Mouse (Mus musculus): Measurements from ENCODE around the gene Zan. TPM values are rescaled to one million over a fixed set of nuclear protein-coding genes. Genes with fewer than 3 reads are reported as not detected.

Zan gene
- polyA plus RNA-seq, 1 experiment from 2014 or later = 0.11 TPM

DNA sequence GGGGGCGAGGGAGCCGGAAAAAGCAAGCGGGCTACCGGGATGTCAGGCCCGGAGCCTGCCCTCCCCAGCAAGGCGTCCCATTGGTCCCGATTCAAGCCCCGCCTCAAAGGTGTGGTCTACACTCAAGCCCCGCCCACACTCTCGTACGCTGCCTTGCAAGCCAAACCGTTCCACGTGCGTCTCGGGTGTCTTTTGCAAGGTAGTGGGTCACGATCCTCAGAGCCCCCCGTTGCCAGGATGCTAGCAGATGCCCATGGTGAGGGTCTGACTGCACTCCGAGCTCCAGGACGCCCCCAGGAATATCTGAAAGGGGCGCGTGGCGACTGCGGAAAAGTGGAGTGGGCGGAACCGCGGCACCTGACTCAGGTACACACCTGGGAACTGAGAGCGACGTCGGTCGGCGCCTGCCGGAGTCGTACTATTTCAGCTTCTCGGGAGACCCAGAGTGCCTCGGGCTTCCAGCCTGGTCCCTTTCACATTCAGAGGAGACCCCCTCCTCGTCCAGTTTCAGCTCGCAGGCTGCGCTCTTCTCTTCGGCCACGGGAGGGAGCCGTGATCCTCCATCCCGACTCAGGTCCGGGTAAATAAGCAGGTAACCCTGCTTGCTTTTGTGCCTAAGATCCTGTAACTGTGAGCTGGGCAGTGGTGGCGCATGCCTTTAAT, 143.2 kb downstream of the Zan start, which contains the start of gene Slc12a9:
TSS of gene Slc12a9 (minus strand) at position 86 of the 663 bp plus-strand sequence.
- H3K9me3 ChIP-seq (ENCODE audit: control insufficient read depth, low read length) = no peaks in the 10 kb centered on the region
- H3K27me3 ChIP-seq (ENCODE audit: control insufficient read depth, insufficient read depth, low read length) = no peaks in the 10 kb centered on the region
- peak; percentile 94 for DNase-seq (ENCODE audit: low spot score)
- H3K4me2 ChIP-seq (ENCODE audit: low read depth, low read length, severe bottlenecking) = peak within 1 kb of the TSS; percentile 96
- H3K36me3 ChIP-seq (ENCODE audit: control insufficient read depth, insufficient read depth, low read length) = no peaks in the 10 kb centered on the region
- peaks cover 2% of the 10 kb centered on the region; the same call in 1 of the 2 replicates for H3K4me1 ChIP-seq (replicated peaks; ENCODE audit: control insufficient read depth, insufficient read depth, low read length)
- 0 out of 2 replicates have a peak within 1 kb of the TSS, but pooled peaks have one; percentile 37 for H3K27ac ChIP-seq (ENCODE audit: low read depth, low read length)
- WGBS = under 1% methylated on average over 44 of the region's 44 CpGs
- peak; percentile 94 for ATAC-seq (replicated peaks; ENCODE audit: low FRiP score)
- H3K9ac ChIP-seq (ENCODE audit: low read length) = peak within 1 kb of the TSS; percentile 80
- H3K4me3 ChIP-seq (ENCODE audit: low read depth, low read length) = peak within 1 kb of the TSS; percentile 61

DNA sequence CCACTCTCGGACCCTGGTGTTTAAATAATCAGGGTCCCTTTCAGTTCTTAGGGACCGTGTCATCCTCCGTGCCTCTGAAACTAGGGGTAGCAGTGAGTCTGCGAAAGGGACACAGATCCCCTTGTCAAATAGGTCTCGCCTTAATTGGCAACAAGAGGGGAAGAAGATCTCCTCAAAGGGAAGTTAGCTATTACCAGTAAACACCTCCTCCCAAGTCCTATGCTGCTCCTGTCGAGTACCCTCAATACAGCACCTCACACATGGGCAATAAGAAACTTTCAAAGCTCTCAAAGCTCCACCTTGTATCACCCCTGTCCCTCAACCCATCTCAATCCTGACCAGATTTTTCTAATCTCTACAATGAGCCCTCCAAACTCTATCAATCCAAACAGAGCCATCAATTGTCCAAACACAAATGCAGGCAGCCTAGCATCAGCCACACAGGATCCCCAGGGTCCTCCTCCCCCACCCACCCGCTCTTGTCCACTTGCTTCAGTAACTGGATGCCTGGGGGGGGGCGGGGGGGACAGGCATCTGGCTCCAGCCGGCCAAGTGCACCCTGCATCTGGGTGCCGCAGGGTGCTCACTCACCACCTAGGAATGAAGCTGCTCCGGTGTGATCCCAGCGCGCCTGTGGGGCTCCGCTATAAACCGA, 143.9 kb downstream of the Zan start:
- 19% methylated on average over 15 of the region's 15 CpGs for WGBS
- ATAC-seq (replicated peaks; ENCODE audit: low FRiP score) = peak; percentile 29; the same call in 1 of the 2 replicates
- Histone ChIP-seq H3K36me3 (ENCODE audit: control insufficient read depth, insufficient read depth, low read length) (no peaks in the 10 kb centered on the region), H3K4me1 (replicated peaks; ENCODE audit: control insufficient read depth, insufficient read depth, low read length) (peaks cover 2% of the 10 kb centered on the region; the same call in 1 of the 2 replicates), H3K9me3 (ENCODE audit: control insufficient read depth, low read length) (no peaks in the 10 kb centered on the region), H3K4me2 (ENCODE audit: low read depth, low read length, severe bottlenecking) (peak overlapping the region; percentile 96), H3K27ac (ENCODE audit: low read depth, low read length) (0 out of 2 replicates have a peak overlapping the region, but pooled peaks have one; percentile 37), H3K4me3 (ENCODE audit: low read depth, low read length) (peak overlapping the region; percentile 61), H3K27me3 (ENCODE audit: control insufficient read depth, insufficient read depth, low read length) (no peaks in the 10 kb centered on the region), H3K9ac (ENCODE audit: low read length) (peak overlapping the region; percentile 80)
- DNase-seq (ENCODE audit: low spot score) = no peak

DNA sequence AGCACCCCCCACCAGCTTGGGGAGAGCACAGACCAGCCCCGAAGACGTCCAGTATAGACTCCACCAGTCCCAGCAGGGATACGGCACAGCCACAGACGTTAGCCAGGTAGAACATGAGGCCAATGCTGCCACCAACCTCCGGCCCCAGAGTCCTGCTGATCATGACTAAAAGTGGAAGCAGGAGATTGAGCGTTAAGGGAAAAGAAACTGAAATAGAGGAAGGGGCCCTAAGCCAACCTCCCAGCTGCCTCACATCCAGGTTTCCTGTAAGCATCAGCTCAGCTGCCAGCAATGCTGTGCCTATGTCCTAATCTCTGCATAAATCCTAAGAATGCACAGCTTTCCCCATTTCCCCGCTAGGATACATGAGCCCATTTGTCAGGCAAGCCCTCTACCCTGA, 146.0 kb downstream of the Zan start:
- H3K36me3 ChIP-seq (ENCODE audit: control insufficient read depth, insufficient read depth, low read length) = no peaks in the 10 kb centered on the region
- H3K27me3 ChIP-seq (ENCODE audit: control insufficient read depth, insufficient read depth, low read length) = no peaks in the 10 kb centered on the region
- no peak overlapping the region for H3K9ac ChIP-seq (ENCODE audit: low read length)
- ATAC-seq (replicated peaks; ENCODE audit: low FRiP score) (no peak), DNase-seq (ENCODE audit: low spot score) (no peak)
- no peak overlapping the region for H3K27ac ChIP-seq (ENCODE audit: low read depth, low read length)
- H3K4me2 ChIP-seq (ENCODE audit: low read depth, low read length, severe bottlenecking) = no peak overlapping the region
- H3K4me3 ChIP-seq (ENCODE audit: low read depth, low read length) = no peak overlapping the region
- 0 out of 2 replicates have a peak, but pooled peaks cover 2% of the 10 kb centered on the region for H3K4me1 ChIP-seq (replicated peaks; ENCODE audit: control insufficient read depth, insufficient read depth, low read length)
- H3K9me3 ChIP-seq (ENCODE audit: control insufficient read depth, low read length) = no peaks in the 10 kb centered on the region
- WGBS = 86% methylated on average over 7 of the region's 7 CpGs

Other genes starting within 250 kb of the Zan start
- gene Ache, start 189.5 kb downstream of the Zan start, polyA plus RNA-seq (2014; fragmentation: Nextera tagmentation; extraction: Ambion mirVana) = 3.0 and 3.7 TPM in 2 replicates
- gene Ufsp1, start 182.4 kb downstream of the Zan start, polyA plus RNA-seq (2014; fragmentation: Nextera tagmentation; extraction: Ambion mirVana) = 6.8 and 8.0 TPM in 2 replicates
- gene Srrt, start 169.4 kb downstream of the Zan start, polyA plus RNA-seq (2014; fragmentation: Nextera tagmentation; extraction: Ambion mirVana) = 190 TPM in 2 replicates
- 50.1 and 56.7 TPM in 2 replicates for gene Trip6, start 162.7 kb downstream of the Zan start, polyA plus RNA-seq (2014; fragmentation: Nextera tagmentation; extraction: Ambion mirVana)
- gene Slc12a9, start 143.5 kb downstream of the Zan start, polyA plus RNA-seq (2014; fragmentation: Nextera tagmentation; extraction: Ambion mirVana) = 9.9 and 10.5 TPM in 2 replicates
- 34.6 and 35.0 TPM in 2 replicates for gene Ephb4, start 127.0 kb downstream of the Zan start, polyA plus RNA-seq (2014; fragmentation: Nextera tagmentation; extraction: Ambion mirVana)
- 55.9 and 62.4 TPM in 2 replicates for gene Pop7, start 25.5 kb upstream of the Zan start, polyA plus RNA-seq (2014; fragmentation: Nextera tagmentation; extraction: Ambion mirVana)
- 14.0 and 14.9 TPM in 2 replicates for gene Gigyf1, start 41.5 kb upstream of the Zan start, polyA plus RNA-seq (2014; fragmentation: Nextera tagmentation; extraction: Ambion mirVana)
- 0.40 and 0.84 TPM in 2 replicates for gene Epo, start 56.2 kb upstream of the Zan start, polyA plus RNA-seq (2014; fragmentation: Nextera tagmentation; extraction: Ambion mirVana)
- gene Gnb2, start 56.4 kb upstream of the Zan start, polyA plus RNA-seq (2014; fragmentation: Nextera tagmentation; extraction: Ambion mirVana) = 410 and 508 TPM in 2 replicates
- 20.5 and 22.8 TPM in 2 replicates for gene Actl6b, start 76.5 kb upstream of the Zan start, polyA plus RNA-seq (2014; fragmentation: Nextera tagmentation; extraction: Ambion mirVana)
- 1.2 and 2.1 TPM in 2 replicates for gene Tfr2, start 92.8 kb upstream of the Zan start, polyA plus RNA-seq (2014; fragmentation: Nextera tagmentation; extraction: Ambion mirVana)
- 20.3 and 22.8 TPM in 2 replicates for gene Mospd3, start 124.0 kb upstream of the Zan start, polyA plus RNA-seq (2014; fragmentation: Nextera tagmentation; extraction: Ambion mirVana)
- gene Pcolce, start 136.7 kb upstream of the Zan start, polyA plus RNA-seq (2014; fragmentation: Nextera tagmentation; extraction: Ambion mirVana) = 54.8 and 63.0 TPM in 2 replicates
- gene Fbxo24, start 151.9 kb upstream of the Zan start, polyA plus RNA-seq (2014; fragmentation: Nextera tagmentation; extraction: Ambion mirVana) = 0.12 and 0.17 TPM in 2 replicates
- 29.8 and 38.0 TPM in 2 replicates for gene Lrch4, start 152.1 kb upstream of the Zan start, polyA plus RNA-seq (2014; fragmentation: Nextera tagmentation; extraction: Ambion mirVana)
- gene Gm20605, start 152.1 kb upstream of the Zan start, polyA plus RNA-seq (2014; fragmentation: Nextera tagmentation; extraction: Ambion mirVana) = 9.9 and 15.3 TPM in 2 replicates
- gene Sap25, start 164.3 kb upstream of the Zan start, polyA plus RNA-seq (2014; fragmentation: Nextera tagmentation; extraction: Ambion mirVana) = 9.3 and 10.7 TPM in 2 replicates
- gene Irs3, start 168.7 kb upstream of the Zan start, polyA plus RNA-seq (2014; fragmentation: Nextera tagmentation; extraction: Ambion mirVana) = 0.25 TPM in 1 of 2 replicates, not detected in the other
- gene Agfg2, start 207.7 kb upstream of the Zan start, polyA plus RNA-seq (2014; fragmentation: Nextera tagmentation; extraction: Ambion mirVana) = 23.5 and 26.0 TPM in 2 replicates

Data from forebrain, embryonic 11.5 days (tissue).